Mouse (Mus musculus): Measurements from ENCODE around the gene Gm38392. TPM values are rescaled to one million over a fixed set of nuclear protein-coding genes. Genes with fewer than 3 reads are reported as not detected.

The Gm38392 gene
- polyA plus RNA-seq, 1 experiment from 2014 or later: 0.27 TPM

DNA sequence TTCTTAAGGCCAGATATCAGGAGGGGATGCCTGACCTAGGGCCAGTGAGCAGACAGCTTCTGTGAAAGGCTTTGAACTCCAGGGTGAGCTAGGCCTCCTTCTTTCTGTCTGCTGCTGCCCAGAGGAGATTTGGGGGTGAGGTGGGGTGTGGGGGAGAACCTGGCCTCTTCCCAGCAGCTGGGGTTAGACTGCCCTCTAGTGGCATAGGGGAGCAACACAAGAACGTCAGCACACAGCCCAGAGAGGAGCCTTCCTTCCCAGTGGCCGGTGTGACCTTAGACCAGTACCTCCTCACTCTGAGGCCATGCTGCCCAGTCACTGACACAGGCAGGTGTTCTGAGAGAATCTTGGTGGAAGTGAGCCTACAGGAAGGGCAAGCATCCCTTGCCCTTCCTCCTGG is 42.9 kb downstream of the Gm38392 start:
- H3K4me1 ChIP-seq: peaks cover 36% of the 10 kb centered on the region
- no peak for ATAC-seq (ENCODE audit: low FRiP score, low read depth)
- H3K4me3 ChIP-seq: no peak overlapping the region
- H3K27ac ChIP-seq: no peak overlapping the region
- no peak overlapping the region for H3K4me2 ChIP-seq (replicated peaks)
- no peaks in the 10 kb centered on the region for H3K9me3 ChIP-seq
- H3K9ac ChIP-seq: no peak overlapping the region
- peaks cover 20% of the 10 kb centered on the region for H3K27me3 ChIP-seq (replicated peaks)
- WGBS: 15% methylated on average over 2 of the region's 2 CpGs
- no peaks in the 10 kb centered on the region for H3K36me3 ChIP-seq

DNA sequence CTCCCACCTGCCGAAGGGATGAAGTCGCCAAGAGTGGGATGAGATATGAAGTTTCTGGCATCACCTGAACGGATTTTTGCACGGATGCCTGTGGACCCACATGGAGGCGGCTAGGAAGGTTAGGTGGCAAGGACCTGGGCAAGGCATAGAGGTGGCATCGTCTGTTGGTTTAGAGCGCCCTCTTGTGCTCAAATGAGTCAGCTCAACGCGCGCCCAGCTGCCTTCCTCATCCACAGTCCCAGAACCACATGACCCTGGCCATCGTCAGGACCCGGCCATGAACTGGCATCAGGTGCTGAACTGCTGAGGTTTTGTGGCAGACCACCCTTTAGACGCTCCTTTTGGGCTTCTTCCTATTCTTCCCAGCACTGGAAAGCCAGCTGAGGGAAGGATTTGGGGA is 44.5 kb downstream of the Gm38392 start:
- Histone ChIP-seq H3K9me3 (no peaks in the 10 kb centered on the region), H3K27me3 (replicated peaks) (peaks cover 26% of the 10 kb centered on the region), H3K4me3 (no peak overlapping the region), H3K9ac (peak overlapping the region; percentile 42; the same call in 1 of the 2 replicates), H3K36me3 (no peaks in the 10 kb centered on the region), H3K4me1 (peaks cover 52% of the 10 kb centered on the region), H3K27ac (0 out of 2 replicates have a peak overlapping the region, but pooled peaks have one; percentile 92), H3K4me2 (replicated peaks) (peak overlapping the region; percentile 38)
- ATAC-seq (ENCODE audit: low FRiP score, low read depth): peak; percentile 51
- 1% methylated on average over 13 of the region's 13 CpGs for WGBS

- no peaks in the 10 kb centered on the region for H3K9me3 ChIP-seq
- peaks cover 22% of the 10 kb centered on the region for H3K27me3 ChIP-seq (replicated peaks)
- peak overlapping the region; percentile 54 for H3K4me2 ChIP-seq (replicated peaks)
- peak overlapping the region; percentile 92 for H3K27ac ChIP-seq
- H3K4me3 ChIP-seq: peak overlapping the region; percentile 20
- WGBS: under 1% methylated on average over 48 of the region's 48 CpGs
- H3K9ac ChIP-seq: peak overlapping the region; percentile 48; the same call in 1 of the 2 replicates
- no peaks in the 10 kb centered on the region for H3K36me3 ChIP-seq
- H3K4me1 ChIP-seq: peaks cover 65% of the 10 kb centered on the region
- ATAC-seq (ENCODE audit: low FRiP score, low read depth): peak; percentile 38
Measured at GRCm38 (mm10) chr3:88241045-88241786, 45.8 kb downstream of the Gm38392 start.

DNA sequence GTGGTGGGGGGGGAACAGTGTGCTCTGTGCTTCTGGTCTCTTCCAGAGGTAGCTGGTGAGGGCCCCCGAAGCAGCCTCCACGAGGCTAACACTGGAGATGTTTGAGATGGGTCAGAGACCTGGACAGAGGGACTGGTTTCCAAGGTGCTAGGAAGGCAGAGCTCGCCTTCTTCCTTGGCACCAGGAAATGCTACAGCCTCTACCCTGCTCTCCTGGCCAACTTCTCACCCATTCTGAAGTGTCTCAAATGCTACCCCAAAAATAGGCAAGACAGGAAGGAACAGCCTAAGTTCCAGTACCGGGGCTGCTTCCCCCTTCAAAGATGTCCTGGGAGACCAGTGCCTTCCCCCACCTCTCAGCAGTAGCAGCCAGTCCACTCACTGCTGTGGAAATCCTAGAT is 47.6 kb downstream of the Gm38392 start:
- Histone ChIP-seq H3K27ac (peak overlapping the region; percentile 77), H3K4me1 (peaks cover 76% of the 10 kb centered on the region), H3K9me3 (no peaks in the 10 kb centered on the region), H3K36me3 (no peaks in the 10 kb centered on the region), H3K27me3 (replicated peaks) (peaks cover 22% of the 10 kb centered on the region), H3K4me2 (replicated peaks) (peak overlapping the region; percentile 30), H3K9ac (peak overlapping the region; percentile 23; the same call in 1 of the 2 replicates), H3K4me3 (no peak overlapping the region)
- WGBS: 60% methylated on average over 4 of the region's 4 CpGs
- no peak for ATAC-seq (ENCODE audit: low FRiP score, low read depth)

- peak; percentile 27 for ATAC-seq (ENCODE audit: low FRiP score, low read depth)
- 21% methylated on average over 8 of the region's 8 CpGs for WGBS
- peak overlapping the region; percentile 30 for H3K4me2 ChIP-seq (replicated peaks)
- peak overlapping the region; percentile 23; the same call in 1 of the 2 replicates for H3K9ac ChIP-seq
- H3K4me3 ChIP-seq: no peak overlapping the region
- H3K27me3 ChIP-seq (replicated peaks): peaks cover 22% of the 10 kb centered on the region
- no peaks in the 10 kb centered on the region for H3K9me3 ChIP-seq
- H3K36me3 ChIP-seq: no peaks in the 10 kb centered on the region
- peak overlapping the region; percentile 77 for H3K27ac ChIP-seq
- peaks cover 79% of the 10 kb centered on the region for H3K4me1 ChIP-seq
Measured at GRCm38 (mm10) chr3:88238866-88239391, 48.1 kb downstream of the Gm38392 start.

DNA sequence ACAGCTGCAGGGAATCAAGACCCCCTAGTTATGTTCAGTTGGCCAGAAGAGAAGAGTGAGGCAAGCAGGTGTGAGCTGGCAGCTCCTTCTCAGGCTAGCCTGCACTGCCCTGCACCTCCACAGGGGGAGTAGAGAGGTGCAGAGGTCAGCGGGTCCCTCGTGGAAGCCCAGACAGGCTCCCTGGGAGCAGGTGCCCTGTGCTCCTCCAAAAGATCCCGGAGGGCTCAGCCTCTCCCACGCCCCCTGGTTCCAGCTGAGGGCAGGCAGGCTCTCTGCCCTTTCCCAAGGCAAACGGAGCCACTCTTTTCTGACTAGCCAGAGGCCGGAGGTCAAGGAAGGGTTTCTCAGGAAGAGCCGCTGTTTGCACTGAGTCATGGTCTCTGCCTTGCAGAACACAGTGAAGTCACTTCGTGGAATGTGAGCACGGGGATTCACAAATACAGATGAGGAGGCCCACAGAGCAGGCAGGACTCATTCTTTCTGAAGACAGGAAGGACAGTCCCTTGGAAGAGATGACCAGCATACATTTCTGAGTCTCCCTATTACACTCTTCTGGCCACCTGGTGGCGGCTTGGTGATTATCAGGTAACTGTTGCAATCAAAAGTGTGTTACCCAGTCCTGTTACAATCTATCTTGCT is 49.3 kb downstream of the Gm38392 start:
- Histone ChIP-seq H3K4me2 (replicated peaks) (no peak overlapping the region; the same call in 1 of the 2 replicates), H3K4me1 (peaks cover 82% of the 10 kb centered on the region), H3K9me3 (no peaks in the 10 kb centered on the region), H3K27ac (peak overlapping the region; percentile 77), H3K9ac (no peak overlapping the region), H3K27me3 (replicated peaks) (peaks cover 22% of the 10 kb centered on the region), H3K4me3 (no peak overlapping the region), H3K36me3 (no peaks in the 10 kb centered on the region)
- ATAC-seq (ENCODE audit: low FRiP score, low read depth): no peak
- WGBS: 9% methylated on average over 10 of the region's 10 CpGs

DNA sequence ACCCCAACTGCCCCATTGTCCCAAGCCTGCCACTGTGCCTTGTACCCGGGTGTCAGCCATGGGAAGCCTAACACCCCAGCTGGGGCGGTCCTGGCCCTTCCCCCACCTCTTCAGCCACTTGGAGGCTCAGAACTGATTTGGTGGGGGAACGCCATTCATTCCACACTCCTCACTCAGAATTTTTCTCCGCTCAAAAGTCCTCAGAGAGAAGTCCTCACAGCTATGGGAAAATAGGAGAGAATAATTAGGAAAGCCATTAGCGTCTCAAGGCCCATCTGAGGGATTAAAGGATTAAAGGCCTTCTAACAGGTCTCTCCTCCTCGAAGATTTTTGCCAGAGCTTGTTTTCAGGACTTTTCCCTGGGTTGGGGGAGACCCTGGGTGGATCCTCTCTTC is 49.9 kb downstream of the Gm38392 start:
- ATAC-seq (ENCODE audit: low FRiP score, low read depth): no peak
- H3K4me2 ChIP-seq (replicated peaks): no peak overlapping the region
- H3K27me3 ChIP-seq (replicated peaks): peaks cover 21% of the 10 kb centered on the region
- no peaks in the 10 kb centered on the region for H3K9me3 ChIP-seq
- H3K9ac ChIP-seq: no peak overlapping the region
- H3K36me3 ChIP-seq: no peaks in the 10 kb centered on the region
- peak overlapping the region; percentile 77 for H3K27ac ChIP-seq
- peaks cover 82% of the 10 kb centered on the region for H3K4me1 ChIP-seq
- WGBS: 25% methylated on average over 6 of the region's 6 CpGs
- no peak overlapping the region for H3K4me3 ChIP-seq

- Histone ChIP-seq H3K4me1 (peaks cover 86% of the 10 kb centered on the region), H3K36me3 (no peaks in the 10 kb centered on the region; the same call in 1 of the 2 replicates), H3K27ac (peak overlapping the region; percentile 67; the same call in 1 of the 2 replicates), H3K27me3 (replicated peaks) (peaks cover 12% of the 10 kb centered on the region), H3K4me3 (no peak overlapping the region), H3K9me3 (no peaks in the 10 kb centered on the region), H3K4me2 (replicated peaks) (no peak overlapping the region), H3K9ac (no peak overlapping the region)
- no peak for ATAC-seq (ENCODE audit: low FRiP score, low read depth)
- 11% methylated on average over 2 of the region's 2 CpGs for WGBS
Measured at GRCm38 (mm10) chr3:88235616-88236015, 51.4 kb downstream of the Gm38392 start.

- peaks cover 12% of the 10 kb centered on the region for H3K27me3 ChIP-seq (replicated peaks)
- H3K9ac ChIP-seq: no peak overlapping the region
- no peak overlapping the region for H3K4me3 ChIP-seq
- WGBS: 4% methylated on average over 3 of the region's 3 CpGs
- peaks cover 87% of the 10 kb centered on the region for H3K4me1 ChIP-seq
- no peak overlapping the region for H3K4me2 ChIP-seq (replicated peaks)
- peaks cover 1% of the 10 kb centered on the region; the same call in 1 of the 2 replicates for H3K36me3 ChIP-seq
- ATAC-seq (ENCODE audit: low FRiP score, low read depth): no peak
- H3K27ac ChIP-seq: peak overlapping the region; percentile 23; the same call in 1 of the 2 replicates
- no peaks in the 10 kb centered on the region for H3K9me3 ChIP-seq
Measured at GRCm38 (mm10) chr3:88235216-88235615, 51.8 kb downstream of the Gm38392 start.

DNA sequence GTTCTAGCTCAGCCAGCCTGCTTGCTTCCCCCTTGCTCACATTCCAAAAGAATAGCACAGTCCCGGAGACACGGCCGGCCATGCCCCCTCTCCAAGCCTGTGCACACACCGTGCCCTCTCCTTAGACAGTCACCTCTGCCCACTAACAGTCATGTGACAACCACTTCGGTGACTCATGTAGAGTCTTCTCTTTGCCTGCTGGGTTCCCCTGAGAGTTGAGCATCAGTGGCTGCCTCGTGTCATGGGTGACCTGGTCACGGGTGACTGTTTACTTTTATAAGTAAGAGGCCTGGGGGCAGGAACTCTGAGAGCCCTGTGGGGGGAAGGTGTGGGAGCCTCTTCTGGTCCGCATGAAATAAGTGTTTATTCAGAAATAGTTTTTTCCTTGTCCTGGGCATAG is 53.0 kb downstream of the Gm38392 start:
- Histone ChIP-seq H3K4me2 (replicated peaks) (no peak overlapping the region), H3K27me3 (replicated peaks) (peaks cover 6% of the 10 kb centered on the region), H3K4me1 (peaks cover 91% of the 10 kb centered on the region), H3K9ac (no peak overlapping the region), H3K4me3 (no peak overlapping the region), H3K9me3 (no peaks in the 10 kb centered on the region), H3K36me3 (peaks cover 13% of the 10 kb centered on the region), H3K27ac (peak overlapping the region; percentile 96; the same call in 1 of the 2 replicates)
- ATAC-seq (ENCODE audit: low FRiP score, low read depth): no peak
- WGBS: 57% methylated on average over 8 of the region's 8 CpGs

DNA sequence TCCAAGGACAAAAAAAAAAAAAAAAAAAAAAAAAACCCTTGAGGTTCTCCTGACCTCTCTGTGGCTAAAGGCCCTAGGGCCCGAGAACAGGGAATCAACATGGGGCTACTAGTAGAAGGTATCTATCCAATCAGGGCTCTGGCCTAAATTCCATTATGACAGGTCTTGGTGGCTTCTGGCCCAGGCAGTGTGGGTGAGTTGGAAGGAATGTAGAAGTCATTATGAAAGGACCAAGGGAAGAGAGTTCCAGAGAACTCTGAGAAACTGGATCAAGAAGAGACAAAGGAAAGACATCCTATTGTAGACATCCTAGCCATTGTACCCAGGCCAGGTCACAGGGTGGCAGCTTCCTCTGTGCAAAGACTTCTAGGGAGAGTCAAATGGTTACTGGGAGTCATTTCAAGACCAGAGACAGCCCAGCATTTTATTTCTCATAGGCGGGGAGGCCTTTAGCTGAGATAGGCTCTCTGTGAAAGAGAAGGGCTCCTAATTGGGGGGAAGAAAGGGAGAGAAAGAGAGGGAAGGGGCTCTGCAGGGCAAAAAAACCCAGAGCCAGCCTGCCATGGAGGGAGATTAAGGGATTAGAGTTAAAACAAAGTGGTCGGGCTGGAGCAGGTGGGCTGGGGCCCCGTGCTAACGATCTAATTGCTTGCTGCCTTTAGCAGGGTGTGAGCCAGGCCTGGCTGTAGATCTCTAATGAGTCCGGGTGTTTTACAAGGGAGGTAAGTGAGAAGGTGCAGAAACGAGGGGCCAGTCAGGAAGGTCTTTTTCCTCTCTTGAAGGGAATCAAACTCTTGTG is 54.0 kb downstream of the Gm38392 start:
- H3K27ac ChIP-seq: peak overlapping the region; percentile 96
- WGBS: 16% methylated on average over 7 of the region's 7 CpGs
- ATAC-seq (ENCODE audit: low FRiP score, low read depth): no peak
- H3K4me3 ChIP-seq: no peak overlapping the region
- H3K4me2 ChIP-seq (replicated peaks): no peak overlapping the region
- no peaks in the 10 kb centered on the region for H3K27me3 ChIP-seq (replicated peaks)
- H3K4me1 ChIP-seq: peaks cover 91% of the 10 kb centered on the region
- H3K9ac ChIP-seq: no peak overlapping the region; the same call in 1 of the 2 replicates
- peaks cover 20% of the 10 kb centered on the region for H3K36me3 ChIP-seq
- H3K9me3 ChIP-seq: no peaks in the 10 kb centered on the region
